Mouse (Mus musculus): ENCODE data around the gene Msrb3. TPM values are rescaled to one million over a fixed set of nuclear protein-coding genes. Genes with fewer than 3 reads are reported as not detected.

Gene Msrb3
- polyA plus RNA-seq, 1 experiment = 42.6 TPM

DNA sequence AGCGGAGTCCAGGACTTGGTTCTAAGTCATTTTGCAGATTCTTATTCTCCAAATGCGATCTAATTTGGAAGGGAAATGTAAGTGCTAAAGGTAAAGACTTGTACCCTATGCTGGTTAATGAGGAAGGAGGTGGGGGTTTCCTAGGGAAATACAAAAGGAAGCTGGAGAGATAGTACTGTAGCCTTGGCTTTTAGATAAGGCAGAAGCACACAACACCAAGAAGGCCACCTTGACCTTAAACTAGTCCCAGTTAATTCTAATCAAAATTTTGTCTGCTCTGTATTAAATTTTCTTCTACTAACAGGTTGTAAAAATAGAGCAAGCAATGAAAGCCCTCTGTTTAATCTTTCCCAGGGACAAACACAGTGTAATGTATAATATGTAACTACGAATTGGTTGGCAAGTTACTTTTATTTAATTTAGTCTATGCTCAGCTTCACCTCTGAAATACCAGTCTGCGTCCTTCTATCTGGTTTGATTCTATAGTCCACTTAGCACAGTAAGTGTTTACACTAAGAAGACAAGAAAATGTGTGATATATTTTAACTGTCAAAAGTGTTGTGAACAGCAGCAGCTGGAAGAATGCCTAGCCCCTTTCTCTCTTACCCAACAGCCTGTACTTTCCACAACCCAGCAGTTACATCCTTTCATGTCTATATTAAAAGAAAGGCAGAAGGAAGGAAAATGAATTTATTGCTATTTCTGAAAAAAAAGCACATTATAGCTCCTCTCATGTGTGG, 87.9 kb downstream of the Msrb3 start:
- no peak for DNase-seq (ENCODE audit: low read depth)

DNA sequence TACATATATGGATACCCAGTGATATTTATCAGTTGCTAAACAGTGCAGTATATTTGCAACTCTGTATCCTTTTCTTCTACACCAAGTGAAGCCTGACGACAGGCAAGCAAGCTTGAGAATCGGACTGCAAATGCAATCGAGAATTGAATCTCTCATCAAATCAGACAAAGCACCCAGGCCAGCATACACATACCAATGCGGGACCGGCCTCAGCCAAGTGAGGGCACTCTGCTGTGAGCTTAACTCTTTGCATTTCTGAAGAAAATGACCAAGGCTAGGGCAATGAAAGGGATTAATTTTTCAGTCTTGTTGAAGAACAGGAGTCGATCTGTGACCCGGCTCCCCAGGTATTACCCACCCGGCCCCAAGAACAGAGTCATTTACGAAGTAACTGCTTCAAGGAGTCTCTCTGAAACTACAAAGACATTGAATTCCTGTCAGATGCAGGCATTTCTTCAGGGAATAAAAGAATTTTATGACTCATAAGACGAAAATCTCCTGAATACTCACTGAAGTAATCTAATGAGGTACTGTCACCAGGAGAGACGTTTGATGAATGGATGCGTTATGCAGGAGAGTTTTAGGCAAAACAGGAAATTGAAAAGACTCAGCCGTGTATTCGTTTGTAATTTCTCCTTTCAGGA, 88.7 kb downstream of the Msrb3 start:
- no peak for DNase-seq (ENCODE audit: low read depth)

DNA sequence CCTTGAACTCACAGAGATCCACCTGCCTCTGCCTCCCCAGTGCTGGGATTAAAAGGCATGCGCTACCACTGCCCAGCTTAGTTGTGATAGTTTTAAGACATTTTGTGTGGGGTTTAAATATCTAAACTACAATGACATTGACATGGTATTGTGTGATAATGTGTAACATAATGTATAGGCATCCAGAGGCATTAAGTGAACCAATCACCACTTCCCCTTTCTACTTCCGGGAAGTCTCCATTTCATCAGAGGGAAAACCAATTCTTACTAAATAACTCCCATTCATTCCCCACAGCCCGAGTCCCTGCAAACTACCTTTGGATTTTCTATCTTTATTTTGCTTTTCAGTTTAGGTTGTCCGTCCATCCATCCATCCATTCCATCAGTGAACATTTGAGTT, 90.7 kb downstream of the Msrb3 start:
- DNase-seq (ENCODE audit: low read depth) = no peak

DNA sequence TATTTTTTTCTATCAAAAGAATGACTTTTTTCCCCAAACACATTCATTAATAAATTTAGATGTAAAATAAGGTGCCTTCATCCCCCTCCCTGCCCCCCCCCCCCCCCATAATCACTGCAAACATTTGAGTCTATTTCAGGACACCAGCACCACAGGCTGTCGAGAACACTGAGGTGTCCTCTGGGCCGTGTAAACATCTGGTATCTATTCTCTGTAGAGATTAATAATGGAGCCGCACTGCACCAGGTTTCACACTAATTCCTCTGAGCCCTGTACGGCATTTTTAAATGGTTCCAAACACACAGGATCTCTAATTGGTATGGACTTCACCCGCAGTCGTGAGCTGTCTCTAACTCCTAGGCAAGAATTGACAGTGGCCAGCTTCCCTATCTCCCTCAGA, 97.8 kb downstream of the Msrb3 start:
- DNase-seq (ENCODE audit: low read depth) = no peak

DNA sequence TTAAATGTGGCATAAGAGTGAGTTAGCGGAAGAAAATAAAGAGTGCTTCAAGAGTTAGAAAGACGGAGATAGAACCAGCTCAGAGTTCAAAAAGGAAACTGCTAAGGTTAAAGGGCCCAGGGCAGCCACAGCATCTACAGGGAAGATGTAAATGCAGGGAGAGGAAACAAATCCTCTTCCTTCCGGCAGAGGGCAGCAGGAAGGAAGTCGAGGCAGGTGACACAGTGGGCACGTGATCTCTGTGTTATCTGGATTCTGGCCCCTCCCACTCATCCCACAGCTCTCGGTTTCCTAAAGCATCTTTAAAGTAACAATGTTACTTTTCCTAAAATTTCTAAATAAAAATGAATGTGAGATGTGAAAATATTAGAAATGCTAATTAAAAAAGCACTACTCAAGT, 99.4 kb downstream of the Msrb3 start:
- no peak for DNase-seq (ENCODE audit: low read depth)

DNA sequence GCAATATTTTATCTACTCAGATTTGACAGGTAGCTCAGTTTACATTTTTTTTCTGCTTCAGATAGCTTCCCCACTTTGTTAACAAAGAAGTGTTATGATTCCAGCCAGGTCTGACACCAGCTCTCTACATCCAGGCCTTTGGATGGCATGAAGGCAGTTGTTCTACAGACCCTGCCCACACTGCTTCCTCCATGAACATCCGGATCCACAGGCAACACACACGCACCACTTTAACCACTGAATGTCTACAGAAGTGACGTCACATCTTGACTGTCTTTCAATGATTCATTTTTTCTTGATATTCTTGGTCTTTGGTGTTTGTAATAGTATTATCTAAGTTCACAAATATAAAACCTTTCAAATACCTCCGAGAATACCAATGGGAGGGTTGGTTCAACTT, 102.2 kb downstream of the Msrb3 start:
- no peak for DNase-seq (ENCODE audit: low read depth)

DNA sequence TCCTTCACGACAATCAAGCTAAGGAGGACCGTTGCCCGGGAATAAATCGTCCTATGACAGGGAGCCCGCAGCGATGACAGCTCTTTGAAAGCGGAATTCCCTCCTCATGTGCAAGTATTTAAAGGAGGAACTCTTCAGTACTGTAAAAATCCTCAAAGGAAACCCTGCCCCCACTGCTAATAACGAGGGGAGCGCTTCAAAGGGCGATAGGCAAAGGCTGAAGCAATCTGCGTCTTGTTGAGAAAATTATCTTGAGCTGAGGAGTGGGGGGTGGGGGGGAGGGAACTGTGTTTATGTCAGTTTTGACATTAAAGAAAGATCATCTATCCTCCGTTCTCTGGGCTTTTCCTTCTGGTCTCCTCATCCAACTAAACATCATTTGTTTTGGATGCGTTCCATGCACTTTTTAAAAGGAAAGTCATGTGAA, 104.5 kb downstream of the Msrb3 start:
- DNase-seq (ENCODE audit: low read depth) = no peak

DNA sequence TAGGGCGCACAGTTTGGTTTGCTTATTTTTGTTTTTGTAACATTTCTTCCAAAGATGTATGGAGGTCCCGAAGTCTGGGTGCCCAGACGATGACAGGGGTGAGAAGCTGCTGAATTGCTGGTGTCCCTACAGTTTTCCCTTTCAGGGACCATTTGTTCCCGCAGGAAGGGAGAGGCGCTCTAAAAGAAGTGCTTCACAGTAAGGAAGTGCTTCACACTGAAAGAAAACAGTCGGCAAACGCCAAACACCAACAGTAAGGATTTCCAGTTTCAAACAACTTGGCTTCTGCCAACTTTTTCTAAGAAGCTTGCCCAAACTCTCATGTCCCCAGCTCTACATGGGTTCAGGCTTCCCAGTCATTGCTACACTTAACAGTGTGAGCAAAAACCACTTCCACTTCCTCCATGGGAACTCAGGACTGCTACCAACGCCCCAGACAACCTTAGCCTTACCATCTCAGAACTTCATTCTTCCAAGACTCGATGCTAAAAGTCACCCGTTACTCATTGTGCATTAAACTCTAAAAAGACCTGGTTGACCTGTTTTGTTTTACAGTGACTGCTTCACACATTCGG, 106.6 kb downstream of the Msrb3 start:
- no peak for DNase-seq (ENCODE audit: low read depth)

DNA sequence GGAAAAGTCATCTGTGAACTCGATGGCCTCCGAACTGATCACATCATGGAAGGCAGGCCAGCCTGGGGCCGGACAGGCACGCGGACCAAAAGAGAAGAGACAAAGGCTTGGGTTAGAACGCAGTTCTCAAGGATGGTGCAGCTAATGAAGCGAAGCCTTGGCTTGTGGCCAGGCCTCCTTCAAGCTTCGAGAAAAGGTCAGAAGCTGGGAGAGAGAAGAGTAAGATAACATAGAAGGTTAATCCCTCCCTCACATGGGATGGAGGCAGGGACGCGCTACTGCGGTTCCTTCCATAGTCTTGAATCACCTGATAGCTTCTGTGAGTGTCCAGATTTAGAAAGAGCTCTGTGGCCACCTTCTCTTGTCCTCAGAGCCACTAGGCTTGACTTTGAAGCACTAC, 107.5 kb downstream of the Msrb3 start:
- DNase-seq (ENCODE audit: low read depth) = no peak

DNA sequence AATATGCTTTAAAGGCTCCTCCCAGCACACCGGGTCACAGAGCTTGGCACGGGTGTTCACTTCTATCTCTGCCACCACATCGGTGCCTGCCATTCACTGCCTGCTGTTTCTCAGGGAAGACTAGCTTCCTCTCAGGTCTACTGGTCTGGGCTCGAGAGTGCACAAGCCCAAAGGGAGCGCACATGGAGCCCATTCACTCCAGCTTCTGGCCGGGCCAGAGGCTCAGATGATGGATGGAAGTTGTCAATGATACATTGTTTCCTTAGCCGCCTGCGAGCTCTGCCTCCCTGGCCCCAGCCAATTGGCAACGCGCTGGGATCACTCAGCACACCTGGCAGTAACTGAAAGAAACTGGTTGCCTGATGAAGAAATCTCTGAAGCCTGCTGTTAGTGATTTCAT, 111.7 kb downstream of the Msrb3 start:
- peak; percentile 45 for DNase-seq (ENCODE audit: low read depth)

DNA sequence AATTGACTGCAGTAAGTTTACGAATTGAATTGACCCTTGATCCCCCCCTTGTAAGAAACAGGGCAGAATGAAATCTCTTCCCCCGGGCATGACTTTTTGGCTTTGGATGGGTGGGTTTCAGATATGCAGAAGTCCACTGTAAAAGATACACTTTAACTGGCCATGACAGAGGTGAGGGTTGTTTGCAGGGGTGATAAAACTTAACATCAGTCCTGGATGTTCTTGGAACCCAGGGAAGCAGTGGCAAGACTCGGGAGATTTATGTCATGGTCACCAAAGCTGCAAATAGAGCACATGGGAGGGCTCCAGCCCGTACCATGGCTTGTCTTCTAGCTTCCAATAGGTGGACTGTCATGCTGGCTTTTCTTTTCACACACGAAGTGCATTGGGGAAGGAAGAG, 114.4 kb downstream of the Msrb3 start:
- DNase-seq (ENCODE audit: low read depth) = no peak

DNA sequence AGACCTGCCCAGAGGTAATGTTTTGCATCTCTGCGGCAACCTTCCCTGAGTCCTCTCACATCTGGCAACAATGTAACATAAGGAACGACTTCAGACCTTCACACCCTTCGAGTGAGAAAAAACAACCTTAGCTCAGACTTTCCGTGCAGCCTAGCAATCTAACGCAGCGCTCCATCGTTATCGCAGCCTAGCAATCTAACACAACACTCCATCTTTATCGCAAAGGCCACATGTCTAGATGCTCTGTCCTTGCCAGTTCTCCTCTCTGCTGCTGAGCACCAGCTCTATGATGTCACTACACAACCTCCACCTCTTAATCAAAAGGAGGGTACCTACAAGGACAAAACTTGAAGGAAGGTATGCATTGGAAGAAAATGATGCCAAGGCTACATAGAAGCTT, 115.5 kb downstream of the Msrb3 start:
- DNase-seq (ENCODE audit: low read depth) = no peak

DNA sequence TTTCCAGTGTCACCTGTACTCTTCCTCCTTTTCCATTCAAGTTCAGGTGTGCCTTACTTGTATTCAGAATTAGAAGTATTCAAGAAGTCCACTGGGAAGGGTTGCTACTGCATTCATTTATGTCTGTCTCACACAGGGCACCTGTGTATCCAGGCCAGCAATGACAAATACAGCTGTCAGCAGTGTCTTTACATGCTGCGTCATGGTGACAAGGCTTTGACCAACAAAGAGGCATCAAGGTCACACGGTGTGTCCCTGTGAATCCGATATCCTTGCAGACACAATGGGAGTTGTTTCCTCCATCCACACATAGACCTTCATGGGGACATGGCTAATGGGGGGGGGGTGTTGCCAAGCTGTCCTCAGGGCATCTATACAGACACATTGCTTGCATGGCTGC, 121.4 kb downstream of the Msrb3 start:
- DNase-seq (ENCODE audit: low read depth) = no peak

DNA sequence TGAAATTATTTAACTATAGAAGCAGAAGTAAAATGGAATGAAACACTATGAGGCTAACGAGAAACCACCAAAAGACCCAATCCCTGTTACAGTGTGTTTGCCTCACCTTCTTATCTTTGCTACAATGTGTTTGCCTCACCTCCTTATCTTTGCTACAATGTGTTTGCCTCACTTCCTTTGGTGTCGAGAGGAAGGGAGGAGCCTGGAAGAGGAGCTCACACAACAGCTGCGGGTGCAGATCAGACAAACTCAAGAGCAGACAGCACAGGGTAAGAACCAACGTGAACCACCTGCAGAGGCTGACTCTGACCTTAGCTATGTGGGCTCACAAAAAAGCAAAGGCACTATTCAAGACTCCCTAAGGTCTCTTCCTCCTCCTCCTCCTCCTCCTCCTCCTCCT, 123.5 kb downstream of the Msrb3 start:
- DNase-seq (ENCODE audit: low read depth) = no peak

DNA sequence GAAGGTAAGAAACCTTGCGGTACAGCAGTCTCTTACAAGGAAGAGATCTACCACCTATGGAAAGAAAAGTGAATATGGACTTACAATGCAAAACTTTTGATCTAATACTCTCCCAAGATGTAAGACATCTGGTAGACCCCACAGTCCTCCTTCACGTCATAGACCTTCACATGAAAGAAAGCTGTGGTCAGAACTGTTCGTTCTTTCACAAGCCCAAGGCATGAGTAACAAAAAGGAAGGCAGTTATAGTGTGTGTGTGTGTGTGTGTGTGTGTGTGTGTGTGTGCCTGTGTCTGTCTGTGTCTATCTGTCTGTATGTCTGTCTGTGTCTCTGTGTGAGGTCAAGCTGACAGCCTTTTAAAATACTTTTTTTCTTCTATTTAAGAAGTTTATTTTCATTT, 131.5 kb downstream of the Msrb3 start:
- DNase-seq (ENCODE audit: low read depth) = no peak

DNA sequence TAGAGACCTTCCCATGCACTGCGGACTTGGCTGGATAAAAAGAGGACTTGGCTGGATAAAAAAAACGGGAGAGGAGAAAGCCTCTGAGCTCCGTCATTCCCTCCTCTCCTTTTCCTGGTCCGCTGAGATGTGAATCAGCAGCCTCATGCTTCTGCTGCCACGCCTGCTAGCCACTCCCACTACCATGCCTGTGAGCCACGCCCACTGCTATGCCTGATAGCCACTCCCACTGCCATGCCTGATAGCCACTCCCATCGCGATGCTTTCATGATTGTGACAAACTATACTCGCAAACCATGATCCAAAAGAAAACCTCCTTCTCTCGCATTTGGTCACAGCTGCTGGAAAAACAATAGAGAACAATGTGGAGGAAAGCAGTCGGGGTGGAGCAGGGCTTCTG, 133.5 kb downstream of the Msrb3 start:
- no peak for DNase-seq (ENCODE audit: low read depth)

DNA sequence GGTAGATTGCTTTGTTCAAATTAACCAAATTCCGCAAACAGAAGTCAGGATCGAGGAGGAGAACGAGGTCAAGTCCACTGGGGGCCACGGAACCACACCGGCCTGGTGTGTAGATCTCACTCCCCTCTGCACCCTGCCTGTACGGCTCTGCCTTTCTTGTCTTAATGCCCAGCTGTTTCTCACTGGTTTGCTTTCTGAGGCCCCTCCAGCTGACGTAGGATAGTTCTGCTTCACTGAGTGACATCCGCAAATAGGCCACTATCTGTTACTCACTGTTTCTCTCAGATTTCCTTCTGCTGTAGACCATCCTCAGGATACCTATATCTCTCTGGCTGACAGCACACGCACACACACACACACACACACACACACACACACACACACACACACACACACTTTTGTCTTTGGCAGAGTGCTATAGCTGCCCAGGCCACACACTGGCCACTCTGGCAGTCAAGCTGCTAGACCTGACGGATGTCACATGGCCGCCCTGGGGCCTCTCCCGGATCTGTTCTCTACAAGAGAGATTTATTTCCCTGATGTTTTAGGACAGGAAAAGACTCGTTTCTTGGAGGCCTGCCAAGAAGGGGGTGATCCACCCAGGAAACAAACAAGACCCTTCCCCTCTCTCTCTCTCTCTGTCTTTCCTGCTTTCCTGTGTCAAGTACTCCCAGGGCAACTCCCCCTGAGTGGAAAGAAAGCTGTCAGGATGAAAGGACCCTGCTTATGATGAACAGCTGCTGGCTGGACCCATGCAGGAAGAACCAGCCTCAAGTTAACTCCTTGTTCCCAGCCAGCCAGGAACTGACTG, 135.0 kb downstream of the Msrb3 start:
- DNase-seq (ENCODE audit: low read depth) = no peak

DNA sequence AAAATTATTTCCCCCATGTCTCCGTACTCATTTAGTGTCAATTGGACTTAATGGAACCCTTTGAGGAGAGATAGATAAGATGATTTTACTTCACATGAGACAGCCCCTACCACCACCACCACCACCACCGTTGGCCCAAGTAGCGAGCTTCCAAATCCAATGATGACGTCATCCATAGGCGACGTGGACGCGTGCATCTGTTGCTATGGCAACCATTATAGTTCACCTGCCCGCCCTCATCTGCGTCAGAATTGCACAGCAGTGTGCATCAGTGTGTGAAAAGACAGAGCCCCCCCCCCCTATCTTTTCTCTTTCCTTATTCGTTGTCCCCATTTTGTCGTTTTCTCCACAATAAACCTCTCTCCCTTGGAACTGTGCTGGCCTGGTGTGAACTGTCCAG, 135.9 kb downstream of the Msrb3 start:
- no peak for DNase-seq (ENCODE audit: low read depth)

DNA sequence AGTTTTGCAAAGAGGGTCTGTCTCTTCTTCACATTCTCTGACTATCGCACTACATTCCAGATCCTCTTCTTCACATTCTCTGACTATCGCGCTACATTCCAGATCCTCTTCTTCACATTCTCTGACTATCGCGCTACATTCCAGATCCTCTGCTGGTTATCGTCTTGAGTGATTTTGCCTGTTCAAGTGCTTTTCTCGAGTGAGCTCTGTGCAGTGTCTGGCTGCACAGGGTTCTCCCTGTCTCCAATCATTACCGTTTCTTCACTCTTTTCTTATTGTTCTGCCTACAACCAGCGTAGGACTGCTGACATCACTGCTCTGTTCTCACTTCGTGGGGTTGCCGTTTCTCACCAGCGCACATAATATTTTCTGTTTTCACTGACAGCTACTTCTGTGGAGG, 138.2 kb downstream of the Msrb3 start:
- no peak for DNase-seq (ENCODE audit: low read depth)

DNA sequence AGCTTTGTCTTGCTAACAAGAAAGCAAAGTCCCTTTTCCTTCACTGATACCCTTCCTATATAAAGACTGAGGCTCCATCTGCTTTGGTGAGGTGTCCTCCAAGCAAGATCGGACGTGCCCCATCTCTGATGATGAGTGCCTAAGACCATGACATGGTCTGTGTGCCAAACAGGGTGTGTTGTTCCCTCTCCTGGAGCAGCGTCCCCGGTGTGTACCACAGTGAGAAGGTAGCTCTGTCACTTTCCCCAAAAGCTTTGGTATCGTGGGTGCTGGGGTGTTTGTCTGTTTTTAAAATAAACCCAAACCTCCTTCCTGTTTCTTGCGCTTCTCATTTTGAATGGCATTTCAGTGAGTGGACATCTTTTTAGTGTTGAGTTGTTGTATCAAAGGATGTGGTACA, 139.0 kb downstream of the Msrb3 start:
- no peak for DNase-seq (ENCODE audit: low read depth)

DNA sequence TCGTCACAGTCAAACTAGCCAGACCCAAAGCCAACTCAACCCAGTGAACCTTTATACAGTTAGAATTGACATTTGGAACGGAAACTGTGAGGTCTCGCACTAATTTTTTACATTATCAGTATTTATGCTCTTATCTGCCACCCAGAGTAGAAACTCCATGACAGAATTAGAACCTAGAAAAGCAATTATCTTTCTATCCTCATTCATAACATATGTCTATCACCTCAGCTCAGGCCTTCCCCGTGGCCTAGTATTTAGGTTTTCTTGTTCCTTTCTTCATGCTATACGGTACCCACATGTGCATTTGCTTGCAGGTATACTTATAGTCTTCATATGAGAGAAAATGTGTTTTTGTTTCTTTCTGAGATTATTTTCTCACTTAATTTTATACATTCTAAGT, 146.4 kb downstream of the Msrb3 start:
- DNase-seq (ENCODE audit: low read depth) = no peak

DNA sequence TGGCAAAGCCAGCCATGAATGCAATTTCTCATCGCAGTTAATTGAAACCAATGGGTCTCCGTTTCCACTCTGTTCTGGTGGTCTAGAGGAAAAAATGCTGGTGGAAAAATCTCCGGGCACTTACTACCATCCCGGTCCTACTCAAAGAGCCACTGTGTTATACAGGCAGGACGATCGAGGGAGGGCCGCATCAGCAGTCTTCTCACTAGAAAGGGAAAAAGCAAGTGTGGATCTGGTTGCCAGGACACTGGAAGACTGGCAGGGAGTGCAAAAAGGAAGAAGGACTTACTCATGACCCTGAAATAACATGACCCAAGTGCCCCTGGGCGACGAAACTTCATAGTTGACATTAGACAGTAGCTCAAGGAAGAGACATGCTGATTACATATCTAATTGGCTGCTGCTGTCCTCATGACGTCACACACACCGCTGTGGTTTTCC, 147.1 kb downstream of the Msrb3 start:
- DNase-seq (ENCODE audit: low read depth) = no peak

DNA sequence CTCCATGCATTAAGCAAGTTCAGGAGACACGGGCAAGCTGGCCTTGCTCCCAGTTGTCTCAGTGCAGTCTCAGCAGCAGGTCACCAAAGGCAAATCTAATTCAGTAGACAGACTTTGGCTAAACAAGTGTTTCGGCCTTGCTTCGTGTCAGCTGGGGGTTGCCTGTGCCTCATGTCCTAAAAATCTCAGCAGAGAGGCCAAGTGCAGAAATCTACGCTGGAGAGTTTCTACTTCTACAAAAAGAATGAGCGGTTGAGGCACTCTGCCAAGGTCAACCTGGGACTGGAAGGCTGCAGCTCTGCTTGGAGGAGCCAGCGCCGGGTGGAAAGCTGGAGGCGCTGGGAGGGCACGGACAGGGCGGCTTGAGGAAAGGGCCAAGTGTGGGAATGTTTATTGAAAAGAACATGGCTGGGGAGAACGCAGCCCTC, 147.6 kb downstream of the Msrb3 start:
- DNase-seq (ENCODE audit: low read depth) = no peak
